Comparison of ENCODE assay signal across 19 mouse cellular contexts in genomic region chr11:120831659-120832440, GRCm38 (mm10). TPM values are rescaled to one million over a fixed set of nuclear protein-coding genes. Genes with fewer than 3 reads are reported as not detected.
A peak's percentile ranks its signal among the peaks of the same experiment; 100 is the strongest.
DNase-seq lines count a peak whose midpoint lies in the region; ATAC-seq and TF ChIP-seq lines count a peak whose summit lies in the region.
"Had no signal": no experiment of that assay in that cellular context is flagged by ENCODE, and none has a peak within 500 bp of the region (broad histone marks: within the 10 kb centered on the region; RNA-seq: fewer than 3 reads in every experiment).

No protein-coding gene starts in this region.

- H3K27ac ChIP-seq in forebrain, embryonic 10.5 days: peak overlapping the region; percentile 26; the same call in 1 of the 2 replicates
- no peak overlapping the region for H3K27ac ChIP-seq in forebrain, embryonic 16.5 days (ENCODE audit: low read length)
- peak overlapping the region; percentile 16; the same call in 1 of the 2 replicates for H3K27ac ChIP-seq in liver, postnatal 0 days (ENCODE audit: low read depth)
- H3K27ac ChIP-seq: embryonic facial prominence, embryonic 13.5 days; embryonic facial prominence, embryonic 15.5 days had no signal

- 78% methylated on average over 3 of the region's 3 CpGs for WGBS in forebrain, embryonic 10.5 days
- 53% methylated on average over 3 of the region's 3 CpGs for WGBS in forebrain, embryonic 16.5 days
- WGBS in liver, postnatal 0 days (ENCODE audit: insufficient replicate concordance): 79% methylated on average over 3 of the region's 3 CpGs

- no peak overlapping the region; the same call in 1 of the 2 replicates for H3K4me3 ChIP-seq in forebrain, embryonic 10.5 days
- no peak overlapping the region for H3K4me3 ChIP-seq in forebrain, embryonic 16.5 days (replicated peaks; ENCODE audit: low read length)
- H3K4me3 ChIP-seq in liver, postnatal 0 days (ENCODE audit: low read depth, low read length): no peak overlapping the region
- H3K4me3 ChIP-seq: embryonic facial prominence, embryonic 13.5 days; embryonic facial prominence, embryonic 15.5 days; erythroblast, embryonic 14.5 days had no signal

- DNase-seq in forebrain, embryonic 10.5 days (ENCODE audit: extremely low spot score, low spot score): no peak
- peak; percentile 71 for DNase-seq in heart, adult 11 months
- no peak for DNase-seq in heart, postnatal 4 days
- no peak for DNase-seq in liver, postnatal 0 days
- no peak for DNase-seq in liver
- DNase-seq: adrenal gland, adult 8-10 months; adrenal gland, postnatal 14 days; cerebellum, adult 11 months; cerebellum, adult 18-20 months; cerebellum, adult 8-10 months; cerebellum, adult 9-11 months; cerebellum, postnatal 14 days; cerebellum, postnatal 36 days; embryo, embryonic 11 days had no signal

- H3K27me3 ChIP-seq in forebrain, embryonic 10.5 days (ENCODE audit: poor library complexity, severe bottlenecking): no peaks in the 10 kb centered on the region
- no peaks in the 10 kb centered on the region for H3K27me3 ChIP-seq in forebrain, embryonic 16.5 days (replicated peaks; ENCODE audit: control insufficient read depth, insufficient read depth, low read length)
- no peaks in the 10 kb centered on the region for H3K27me3 ChIP-seq in liver, postnatal 0 days (ENCODE audit: insufficient read depth, low read length)
- H3K27me3 ChIP-seq: embryonic facial prominence, embryonic 13.5 days; embryonic facial prominence, embryonic 15.5 days had no signal

- no peak overlapping the region for H3K4me2 ChIP-seq in forebrain, embryonic 16.5 days (ENCODE audit: low read length)
- no peak overlapping the region for H3K4me2 ChIP-seq in liver, postnatal 0 days (ENCODE audit: low read depth, low read length)
- H3K4me2 ChIP-seq: embryonic facial prominence, embryonic 13.5 days; embryonic facial prominence, embryonic 15.5 days had no signal

- H3K9ac ChIP-seq in forebrain, embryonic 16.5 days (replicated peaks; ENCODE audit: low read depth, low read length): no peak overlapping the region
- no peak overlapping the region for H3K9ac ChIP-seq in liver, postnatal 0 days (replicated peaks)
- H3K9ac ChIP-seq: embryonic facial prominence, embryonic 15.5 days had no signal

- peaks cover 17% of the 10 kb centered on the region; the same call in 1 of the 2 replicates for H3K36me3 ChIP-seq in forebrain, embryonic 10.5 days (replicated peaks)
- H3K36me3 ChIP-seq in forebrain, embryonic 16.5 days (ENCODE audit: control insufficient read depth, insufficient read depth): no peaks in the 10 kb centered on the region
- H3K36me3 ChIP-seq in liver, postnatal 0 days (replicated peaks; ENCODE audit: insufficient read depth, low read length): no peaks in the 10 kb centered on the region
- H3K36me3 ChIP-seq: embryonic facial prominence, embryonic 15.5 days had no signal

- no peak for TF ChIP-seq CTCF in liver, postnatal 0 days (IDR thresholded peaks at IDR 0.05; ENCODE audit: low read depth)

- peaks cover 52% of the 10 kb centered on the region for H3K4me1 ChIP-seq in forebrain, embryonic 10.5 days
- H3K4me1 ChIP-seq in forebrain, embryonic 16.5 days (replicated peaks; ENCODE audit: control insufficient read depth, insufficient read depth, low read length): peaks cover 3% of the 10 kb centered on the region; the same call in 1 of the 2 replicates
- H3K4me1 ChIP-seq in liver, postnatal 0 days (ENCODE audit: insufficient read depth): peaks cover 16% of the 10 kb centered on the region

- no peak for TF ChIP-seq EP300 in liver, postnatal 0 days (IDR thresholded peaks at IDR 0.05; ENCODE audit: low read depth)

- no peaks in the 10 kb centered on the region for H3K9me3 ChIP-seq in forebrain, embryonic 10.5 days
- H3K9me3 ChIP-seq in forebrain, embryonic 16.5 days (ENCODE audit: control insufficient read depth, low read length): no peaks in the 10 kb centered on the region
- H3K9me3 ChIP-seq in liver, postnatal 0 days (ENCODE audit: low read length): no peaks in the 10 kb centered on the region
- H3K9me3 ChIP-seq: embryonic facial prominence, embryonic 13.5 days; embryonic facial prominence, embryonic 15.5 days had no signal

- no peak for ATAC-seq in forebrain, embryonic 16.5 days
- ATAC-seq in liver, postnatal 0 days: no peak
- ATAC-seq: forebrain, embryonic 14.5 days had no signal

RNA-seq across cellular contexts. Expression of gene Fasn, which starts 7.5 kb away (rescaled TPM):
- 134 and 144 TPM in 2 replicates for polyA plus RNA-seq in forebrain, embryonic 10.5 days (2016; fragmentation: Nextera tagmentation; extraction: Ambion mirVana)
- 92.0 and 97.4 TPM in 2 replicates for polyA plus RNA-seq in forebrain, embryonic 16.5 days (2015; fragmentation: Nextera tagmentation; extraction: Ambion mirVana)
- 10 to 100 TPM; 59.3 to 63.9 TPM for total RNA-seq in heart, postnatal 4 days (2021)
- polyA plus RNA-seq in liver, postnatal 0 days (2015; fragmentation: Nextera tagmentation; extraction: Ambion mirVana): 3.8 and 3.9 TPM in 2 replicates

RNA-seq across cellular contexts. Expression of gene Dus1l, which starts 35.6 kb away (rescaled TPM):
- 110 and 111 TPM in 2 replicates for polyA plus RNA-seq in forebrain, embryonic 10.5 days (2016; fragmentation: Nextera tagmentation; extraction: Ambion mirVana)
- polyA plus RNA-seq in forebrain, embryonic 16.5 days (2015; fragmentation: Nextera tagmentation; extraction: Ambion mirVana): 53.4 and 56.9 TPM in 2 replicates
- total RNA-seq in heart, postnatal 4 days (2021): 10 to 100 TPM; 34.0 to 37.5 TPM
- 43.8 and 46.8 TPM in 2 replicates for polyA plus RNA-seq in liver, postnatal 0 days (2015; fragmentation: Nextera tagmentation; extraction: Ambion mirVana)

RNA-seq across cellular contexts. Expression of gene Gps1, which starts 47.8 kb away (rescaled TPM):
- 281 and 283 TPM in 2 replicates for polyA plus RNA-seq in forebrain, embryonic 10.5 days (2016; fragmentation: Nextera tagmentation; extraction: Ambion mirVana)
- polyA plus RNA-seq in forebrain, embryonic 16.5 days (2015; fragmentation: Nextera tagmentation; extraction: Ambion mirVana): 287 and 305 TPM in 2 replicates
- total RNA-seq in heart, postnatal 4 days (2021): 10 to 100 TPM; 73.0 to 78.0 TPM
- polyA plus RNA-seq in liver, postnatal 0 days (2015; fragmentation: Nextera tagmentation; extraction: Ambion mirVana): 50.8 and 51.9 TPM in 2 replicates

RNA-seq across cellular contexts. Expression of gene Rfng, which starts 47.8 kb away (rescaled TPM):
- 39.1 and 43.3 TPM in 2 replicates for polyA plus RNA-seq in forebrain, embryonic 10.5 days (2016; fragmentation: Nextera tagmentation; extraction: Ambion mirVana)
- polyA plus RNA-seq in forebrain, embryonic 16.5 days (2015; fragmentation: Nextera tagmentation; extraction: Ambion mirVana): 95.2 and 119 TPM in 2 replicates
- 10 to 100 TPM; 13.2 to 13.3 TPM for total RNA-seq in heart, postnatal 4 days (2021)
- polyA plus RNA-seq in liver, postnatal 0 days (2015; fragmentation: Nextera tagmentation; extraction: Ambion mirVana): 6.2 and 6.3 TPM in 2 replicates

Comparison
In these comparisons a context has a peak if more than half of its experiments do, and no peak if none do; other contexts are left out.
1. RNA of gene Fasn, which starts 7.5 kb away (polyA plus RNA-seq): 134 to 144 TPM in forebrain, embryonic 10.5 days and 92.0 to 97.4 TPM in forebrain, embryonic 16.5 days; 3.8 to 3.9 TPM in liver, postnatal 0 days; every median in the first group is over 10 times any median in the second.